Mouse (Mus musculus) liver, adult 2 months (tissue): ENCODE measurements at regions not wholly inside any gene's neighbourhood (a gene's known extent, or its start where the extent isn't known, plus 50 kb on each side); places are given as distances from the start of the nearest gene placed in this dataset.

ENCODE experiments used
- CTCF ChIP-seq: fragments of 200-500 bp; IDR thresholded peaks from 2 replicates; pipeline ENCODE4 v1.5.1; 2011; ENCODE audit warnings: low read depth, low read length, control low read depth
- POLR2A ChIP-seq: fragments of 200-500 bp; IDR thresholded peaks from 2 replicates; pipeline ENCODE4 v1.6.1; 2011; ENCODE audit warnings: low read length, control low read depth; ENCODE audit not compliant: insufficient read depth; ENCODE audit errors: extremely low read depth

GRCm38 (mm10) chr3:129429161-129430111 lies 96.9 kb upstream of the Enpep start:
- TF ChIP-seq POLR2A (no peak), CTCF (peak; percentile 30; the same call in 1 of the 2 replicates)
